Mouse (Mus musculus) thymus, adult 2 months (tissue): Measurements from ENCODE around the gene Rtl5.

Source experiments
- CTCF ChIP-seq: fragments of 200-500 bp; IDR thresholded peaks from 2 replicates; pipeline ENCODE4 v1.5.1; 2012; ENCODE audit warnings: mild to moderate bottlenecking, control low read depth, low read length, moderate library complexity, borderline replicate concordance; ENCODE audit not compliant: control insufficient read depth, poor library complexity, insufficient read depth; ENCODE audit errors: extremely low read depth
- POLR2A ChIP-seq: fragments of 200-500 bp; IDR thresholded peaks from 2 replicates; pipeline ENCODE4 v1.6.1; 2012; ENCODE audit warnings: mild to moderate bottlenecking, low read length, control low read depth, moderate library complexity; ENCODE audit not compliant: control insufficient read depth, poor library complexity, insufficient read depth; ENCODE audit errors: extremely low read depth

DNA sequence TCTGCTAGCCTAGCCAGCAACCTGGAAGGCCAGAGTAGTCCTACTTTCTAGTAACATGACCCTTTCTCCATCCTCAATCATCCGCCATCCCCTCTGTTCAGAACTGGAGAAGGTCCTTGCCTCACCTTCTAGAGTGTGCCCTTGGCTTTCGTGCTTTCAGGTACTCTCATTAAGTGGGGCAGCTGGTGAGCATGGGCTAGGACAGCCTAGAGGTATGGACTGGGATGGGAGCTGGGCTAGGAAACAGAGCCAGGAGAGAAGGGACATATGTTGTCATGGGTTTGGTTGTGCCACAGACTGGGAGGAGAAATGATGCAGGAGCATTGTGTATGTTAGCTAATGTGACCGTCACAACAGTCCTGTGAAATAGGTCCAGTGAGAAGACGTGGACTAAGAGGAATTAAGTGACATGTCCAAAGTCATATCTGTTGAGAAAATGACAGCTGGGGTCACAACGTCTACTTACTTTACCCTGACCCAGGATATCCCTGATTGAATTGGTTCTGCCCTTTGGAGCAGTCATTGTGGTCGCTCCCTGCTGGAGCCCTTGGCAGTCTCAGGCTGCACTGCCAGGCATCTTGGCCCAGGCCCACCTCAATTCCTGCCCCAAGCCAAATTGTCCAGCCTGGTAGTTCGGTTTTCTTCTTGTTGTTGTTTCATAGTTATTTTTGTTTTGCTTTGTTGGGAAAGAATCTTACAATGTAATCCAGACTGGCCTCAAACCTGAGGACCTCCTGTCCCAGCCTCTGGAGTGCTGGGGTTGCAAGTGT, 51.4 kb downstream of the Rtl5 start:
- no peak for TF ChIP-seq CTCF
- TF ChIP-seq POLR2A = no peak
